Mouse (Mus musculus) E14TG2a.4 (cell line): ENCODE measurements around the gene Bpifc.

Experiments
- CTCF ChIP-seq: conservative IDR thresholded peaks from 2 replicates; pipeline ENCODE4 v1.5.1; 2014; ENCODE audit warnings: low read length
- POU5F1 ChIP-seq: IDR thresholded peaks from 2 replicates; pipeline ENCODE4 v1.6.1; 2014; ENCODE audit warnings: low read length, borderline replicate concordance

DNA sequence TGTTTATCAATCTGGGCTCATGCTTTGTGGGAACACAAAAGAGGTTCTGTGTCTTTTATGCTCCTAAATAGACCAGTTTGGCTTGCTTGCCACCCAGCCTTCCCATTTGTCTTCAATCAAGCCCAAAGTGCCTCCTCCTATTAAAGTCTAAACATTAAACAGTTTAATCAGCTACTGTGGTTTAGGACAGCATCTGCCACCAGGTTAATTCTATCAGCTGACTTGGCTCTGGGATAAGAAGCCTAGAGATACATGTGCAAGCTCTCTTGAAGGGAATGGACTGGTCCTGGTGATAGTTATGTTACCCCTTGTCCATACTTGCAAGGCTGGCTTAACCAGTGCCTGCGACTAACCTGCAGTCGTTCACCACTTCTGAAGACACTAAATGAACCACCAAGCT, 38.8 kb upstream of the Bpifc start:
- TF ChIP-seq POU5F1 (no peak), CTCF (no peak)
